Mouse (Mus musculus): ENCODE data around the gene Maml2.

Maml2 gene

GRCm38 (mm10) chr9:13603533-13604143 lies 305.9 kb downstream of the Maml2 start:
- 0 out of 2 replicates have a peak, but pooled peaks cover 4% of the 10 kb centered on the region for H3K27me3 ChIP-seq (ENCODE audit: insufficient read depth, low read length)
- no peaks in the 10 kb centered on the region for H3K9me3 ChIP-seq (ENCODE audit: low read length)
- TF ChIP-seq CTCF (conservative IDR thresholded peaks at IDR 0.05; ENCODE audit: low read length) (no peak), NANOG (IDR thresholded peaks at IDR 0.05; ENCODE audit: borderline replicate concordance, low read length) (no peak), POU5F1 (IDR thresholded peaks at IDR 0.05; ENCODE audit: borderline replicate concordance, low read length) (no peak)
- H3K4me1 ChIP-seq (replicated peaks; ENCODE audit: low read depth, low read length): no peaks in the 10 kb centered on the region
- H3K36me3 ChIP-seq (ENCODE audit: insufficient read depth, low read length): no peaks in the 10 kb centered on the region
- H3K4me3 ChIP-seq (replicated peaks; ENCODE audit: low read length): no peak overlapping the region

GRCm38 (mm10) chr9:13607609-13608185 lies 309.9 kb downstream of the Maml2 start:
- TF ChIP-seq POU5F1 (IDR thresholded peaks at IDR 0.05; ENCODE audit: borderline replicate concordance, low read length) (no peak), CTCF (conservative IDR thresholded peaks at IDR 0.05; ENCODE audit: low read length) (no peak), NANOG (IDR thresholded peaks at IDR 0.05; ENCODE audit: borderline replicate concordance, low read length) (no peak)
- Histone ChIP-seq H3K36me3 (ENCODE audit: insufficient read depth, low read length) (no peaks in the 10 kb centered on the region), H3K9me3 (ENCODE audit: low read length) (peaks cover 4% of the 10 kb centered on the region; the same call in 1 of the 2 replicates), H3K4me1 (replicated peaks; ENCODE audit: low read depth, low read length) (peaks cover 3% of the 10 kb centered on the region; the same call in 1 of the 2 replicates), H3K4me3 (replicated peaks; ENCODE audit: low read length) (no peak overlapping the region), H3K27me3 (ENCODE audit: insufficient read depth, low read length) (no peaks in the 10 kb centered on the region)

DNA sequence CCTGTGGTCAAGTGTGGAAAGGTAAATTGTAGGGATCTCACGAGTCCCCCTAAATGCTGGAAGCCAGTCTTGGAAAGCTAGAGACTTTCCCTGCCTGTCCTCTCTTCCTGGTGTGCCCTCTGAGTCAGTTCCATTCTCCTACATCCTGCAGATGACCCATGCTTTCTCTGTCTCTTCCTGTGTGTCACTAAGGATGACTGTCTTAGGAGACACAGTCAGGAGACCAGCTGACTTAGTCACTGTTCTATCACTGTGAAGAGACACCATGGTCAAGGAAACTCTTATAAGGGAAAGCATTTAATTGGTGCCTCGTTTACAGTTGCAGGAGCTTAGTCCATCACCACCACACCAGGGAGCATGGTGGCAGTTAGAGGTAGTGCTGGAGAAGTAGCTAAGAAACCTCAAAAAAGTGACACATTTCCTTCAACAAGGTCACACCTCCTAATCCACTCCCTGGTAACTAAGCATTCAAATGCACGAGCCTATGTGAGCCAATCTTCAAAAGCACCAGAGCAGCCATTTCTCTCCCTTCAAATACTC lies 310.8 kb downstream of the Maml2 start:
- Histone ChIP-seq H3K4me3 (replicated peaks; ENCODE audit: low read length) (no peak overlapping the region), H3K4me1 (replicated peaks; ENCODE audit: low read depth, low read length) (peaks cover 8% of the 10 kb centered on the region; the same call in 1 of the 2 replicates), H3K9me3 (ENCODE audit: low read length) (peaks cover 4% of the 10 kb centered on the region; the same call in 1 of the 2 replicates), H3K27me3 (ENCODE audit: insufficient read depth, low read length) (no peaks in the 10 kb centered on the region), H3K36me3 (ENCODE audit: insufficient read depth, low read length) (no peaks in the 10 kb centered on the region)
- TF ChIP-seq CTCF (conservative IDR thresholded peaks at IDR 0.05; ENCODE audit: low read length) (no peak), POU5F1 (IDR thresholded peaks at IDR 0.05; ENCODE audit: borderline replicate concordance, low read length) (no peak), NANOG (IDR thresholded peaks at IDR 0.05; ENCODE audit: borderline replicate concordance, low read length) (no peak)

DNA sequence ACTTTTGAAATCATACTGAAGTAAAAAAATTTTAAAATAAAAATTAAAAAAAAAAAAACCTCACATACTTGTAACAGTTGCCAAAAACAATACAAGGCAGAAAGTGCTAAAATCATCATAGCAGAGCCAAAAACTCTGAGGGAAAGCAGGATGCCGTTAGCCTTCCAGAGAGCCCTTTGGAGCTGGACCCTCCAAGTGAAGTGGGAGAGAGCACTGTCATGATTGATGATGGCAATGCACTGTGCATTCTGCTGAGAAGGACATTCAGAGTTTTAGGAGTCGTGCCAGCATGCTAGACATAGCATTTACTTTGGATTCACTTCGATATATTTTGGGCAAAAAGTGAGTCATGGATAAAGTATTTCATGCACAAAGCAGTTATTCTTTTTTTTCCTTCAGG lies 313.8 kb downstream of the Maml2 start:
- H3K4me3 ChIP-seq (replicated peaks; ENCODE audit: low read length): no peak overlapping the region
- H3K27me3 ChIP-seq (ENCODE audit: insufficient read depth, low read length): no peaks in the 10 kb centered on the region
- peaks cover 12% of the 10 kb centered on the region for H3K4me1 ChIP-seq (replicated peaks; ENCODE audit: low read depth, low read length)
- peaks cover 4% of the 10 kb centered on the region; the same call in 1 of the 2 replicates for H3K9me3 ChIP-seq (ENCODE audit: low read length)
- TF ChIP-seq NANOG (IDR thresholded peaks at IDR 0.05; ENCODE audit: borderline replicate concordance, low read length) (no peak), CTCF (conservative IDR thresholded peaks at IDR 0.05; ENCODE audit: low read length) (no peak), POU5F1 (IDR thresholded peaks at IDR 0.05; ENCODE audit: borderline replicate concordance, low read length) (no peak)
- no peaks in the 10 kb centered on the region for H3K36me3 ChIP-seq (ENCODE audit: insufficient read depth, low read length)

DNA sequence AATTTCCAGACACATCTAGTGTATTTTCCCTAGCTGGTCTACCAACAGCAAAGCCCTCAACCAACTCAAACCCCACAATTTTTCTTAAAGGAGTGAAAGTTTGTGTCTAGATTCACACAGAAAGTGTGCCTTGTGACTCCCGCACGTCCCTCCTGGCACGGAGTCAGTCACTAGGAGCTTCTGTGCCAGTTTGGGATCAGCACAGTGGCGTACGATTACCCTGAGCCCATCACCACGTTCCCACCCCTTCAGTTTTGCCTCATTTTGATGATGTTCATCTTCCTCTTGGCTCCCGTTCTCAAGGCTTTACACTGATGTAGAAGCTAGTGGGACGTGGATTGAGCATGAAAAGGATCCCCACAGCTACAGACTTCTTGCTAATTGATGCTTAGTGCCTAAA lies 314.6 kb downstream of the Maml2 start:
- Histone ChIP-seq H3K4me1 (replicated peaks; ENCODE audit: low read depth, low read length) (peaks cover 14% of the 10 kb centered on the region), H3K4me3 (replicated peaks; ENCODE audit: low read length) (no peak overlapping the region), H3K27me3 (ENCODE audit: insufficient read depth, low read length) (peaks cover 4% of the 10 kb centered on the region; the same call in 1 of the 2 replicates), H3K36me3 (ENCODE audit: insufficient read depth, low read length) (no peaks in the 10 kb centered on the region), H3K9me3 (ENCODE audit: low read length) (peaks cover 4% of the 10 kb centered on the region; the same call in 1 of the 2 replicates)
- TF ChIP-seq CTCF (conservative IDR thresholded peaks at IDR 0.05; ENCODE audit: low read length) (no peak), POU5F1 (IDR thresholded peaks at IDR 0.05; ENCODE audit: borderline replicate concordance, low read length) (no peak), NANOG (IDR thresholded peaks at IDR 0.05; ENCODE audit: borderline replicate concordance, low read length) (no peak)

DNA sequence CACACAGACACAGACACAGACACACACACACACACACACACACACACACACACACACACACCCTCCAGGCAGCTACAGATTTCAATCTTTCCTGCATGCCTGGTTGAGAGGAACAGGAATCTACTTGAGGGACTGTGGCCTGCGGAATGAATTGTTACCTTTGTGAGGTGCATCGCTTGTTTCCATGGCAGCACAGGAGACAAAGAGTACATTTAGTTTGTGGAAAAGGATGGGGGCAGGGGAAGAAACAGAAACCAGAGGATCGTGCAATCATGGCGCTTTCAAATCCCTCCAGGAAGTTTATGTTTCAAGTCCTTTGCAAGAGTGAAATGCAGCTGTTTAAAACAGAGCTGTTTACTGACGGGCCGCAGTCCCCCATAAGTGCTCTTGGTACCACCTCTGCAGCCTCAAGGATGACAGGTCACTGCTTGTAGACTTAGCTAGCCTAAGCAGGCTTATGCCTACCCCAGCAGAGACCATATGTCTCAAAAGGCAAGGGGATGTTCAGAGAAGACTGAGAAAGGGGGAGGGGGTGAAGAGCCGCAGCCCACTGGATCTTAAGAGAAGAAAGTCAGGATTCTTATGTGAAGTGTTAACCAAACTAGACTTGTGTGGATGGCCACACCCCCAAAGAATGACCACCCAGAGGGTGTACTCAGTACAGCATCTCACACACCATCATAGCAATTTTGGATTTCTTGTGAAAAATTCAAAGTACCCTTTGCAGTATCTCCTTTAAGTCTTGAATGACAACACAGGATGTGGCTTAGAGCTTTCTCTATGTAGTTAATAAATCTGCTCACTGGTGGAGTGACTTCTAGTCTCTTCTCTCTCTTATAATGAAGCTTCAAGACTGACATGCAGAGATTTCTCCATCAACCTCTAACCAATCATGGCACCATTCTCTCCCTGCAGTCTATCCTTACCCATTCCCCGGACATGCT lies 315.8 kb downstream of the Maml2 start:
- no peak for TF ChIP-seq POU5F1 (IDR thresholded peaks at IDR 0.05; ENCODE audit: borderline replicate concordance, low read length)
- no peak for TF ChIP-seq NANOG (IDR thresholded peaks at IDR 0.05; ENCODE audit: borderline replicate concordance, low read length)
- no peak for TF ChIP-seq CTCF (conservative IDR thresholded peaks at IDR 0.05; ENCODE audit: low read length)
- H3K4me3 ChIP-seq (replicated peaks; ENCODE audit: low read length): no peak overlapping the region
- H3K36me3 ChIP-seq (ENCODE audit: insufficient read depth, low read length): no peaks in the 10 kb centered on the region
- H3K9me3 ChIP-seq (ENCODE audit: low read length): peaks cover 4% of the 10 kb centered on the region; the same call in 1 of the 2 replicates
- H3K27me3 ChIP-seq (ENCODE audit: insufficient read depth, low read length): peaks cover 4% of the 10 kb centered on the region; the same call in 1 of the 2 replicates
- H3K4me1 ChIP-seq (replicated peaks; ENCODE audit: low read depth, low read length): peaks cover 14% of the 10 kb centered on the region

GRCm38 (mm10) chr9:13616383-13617009 lies 318.7 kb downstream of the Maml2 start:
- no peak overlapping the region for H3K4me3 ChIP-seq (replicated peaks; ENCODE audit: low read length)
- H3K9me3 ChIP-seq (ENCODE audit: low read length): no peaks in the 10 kb centered on the region
- no peaks in the 10 kb centered on the region for H3K36me3 ChIP-seq (ENCODE audit: insufficient read depth, low read length)
- peaks cover 14% of the 10 kb centered on the region for H3K4me1 ChIP-seq (replicated peaks; ENCODE audit: low read depth, low read length)
- peaks cover 4% of the 10 kb centered on the region; the same call in 1 of the 2 replicates for H3K27me3 ChIP-seq (ENCODE audit: insufficient read depth, low read length)
- TF ChIP-seq NANOG (IDR thresholded peaks at IDR 0.05; ENCODE audit: borderline replicate concordance, low read length) (no peak), CTCF (conservative IDR thresholded peaks at IDR 0.05; ENCODE audit: low read length) (no peak), POU5F1 (IDR thresholded peaks at IDR 0.05; ENCODE audit: borderline replicate concordance, low read length) (no peak)

All from E14TG2a.4 (cell line).